In genomic region chr17:32991965-32992698, GRCm38 (mm10) we compare ENCODE assay signal across 8 mouse cellular contexts. TPM values are rescaled to one million over a fixed set of nuclear protein-coding genes. Genes with fewer than 3 reads are reported as not detected.
A peak's percentile ranks its signal among the peaks of the same experiment; 100 is the strongest.
DNase-seq lines count a peak whose midpoint lies in the region; ATAC-seq and TF ChIP-seq lines count a peak whose summit lies in the region.

No protein-coding gene starts in this region.

- H3K9me3 ChIP-seq in embryonic facial prominence, embryonic 14.5 days (ENCODE audit: control insufficient read depth, low read length), result peaks cover 8% of the 10 kb centered on the region; the same call in 1 of the 2 replicates
- H3K9me3 ChIP-seq in intestine, embryonic 16.5 days (ENCODE audit: control insufficient read depth, low read length), result no peaks in the 10 kb centered on the region
- no peaks in the 10 kb centered on the region for H3K9me3 ChIP-seq in lung, postnatal 0 days (ENCODE audit: low read length)

- H3K36me3 ChIP-seq in embryonic facial prominence, embryonic 14.5 days (ENCODE audit: control insufficient read depth, insufficient read depth, low read length), result peaks cover 29% of the 10 kb centered on the region
- peaks cover 2% of the 10 kb centered on the region; the same call in 1 of the 2 replicates for H3K36me3 ChIP-seq in intestine, embryonic 16.5 days (ENCODE audit: control insufficient read depth, insufficient read depth, low read length)
- H3K36me3 ChIP-seq in lung, postnatal 0 days (ENCODE audit: insufficient read depth, low read length), result no peaks in the 10 kb centered on the region

- peak overlapping the region; percentile 67 for H3K9ac ChIP-seq in embryonic facial prominence, embryonic 14.5 days (ENCODE audit: low read depth, low read length)
- H3K9ac ChIP-seq in intestine, embryonic 16.5 days (ENCODE audit: low read depth, low read length), result peak overlapping the region; percentile 81; the same call in 1 of the 2 replicates
- H3K9ac ChIP-seq in lung, postnatal 0 days (replicated peaks; ENCODE audit: low read depth), result peak overlapping the region; percentile 55; the same call in 1 of the 2 replicates

- no peaks in the 10 kb centered on the region for H3K27me3 ChIP-seq in embryonic facial prominence, embryonic 14.5 days (replicated peaks; ENCODE audit: control insufficient read depth, insufficient read depth, low read length)
- no peaks in the 10 kb centered on the region for H3K27me3 ChIP-seq in intestine, embryonic 16.5 days (replicated peaks; ENCODE audit: control insufficient read depth, insufficient read depth, low read length)
- no peaks in the 10 kb centered on the region for H3K27me3 ChIP-seq in lung, postnatal 0 days (replicated peaks; ENCODE audit: insufficient read depth, low read length)

- 69% methylated on average over 12 of the region's 12 CpGs for WGBS in embryonic facial prominence, embryonic 14.5 days
- WGBS in intestine, embryonic 16.5 days, result 66% methylated on average over 12 of the region's 12 CpGs
- WGBS in lung, postnatal 0 days, result 63% methylated on average over 12 of the region's 12 CpGs

- peak overlapping the region; percentile 55; the same call in 1 of the 2 replicates for H3K27ac ChIP-seq in embryonic facial prominence, embryonic 14.5 days (replicated peaks; ENCODE audit: low read depth, low read length)
- H3K27ac ChIP-seq in intestine, embryonic 16.5 days (ENCODE audit: low read length), result no peak overlapping the region
- no peak overlapping the region for H3K27ac ChIP-seq in lung, postnatal 0 days (ENCODE audit: low read length)

- H3K4me3 ChIP-seq in embryonic facial prominence, embryonic 14.5 days (ENCODE audit: low read depth, low read length), result peak overlapping the region; percentile 57
- peak overlapping the region; percentile 88 for H3K4me3 ChIP-seq in intestine, embryonic 16.5 days (ENCODE audit: low read length)
- peak overlapping the region; percentile 61 for H3K4me3 ChIP-seq in lung, postnatal 0 days (ENCODE audit: low read depth, low read length)

- peak; percentile 18 for DNase-seq in cerebellum, adult 9-11 months
- DNase-seq in cerebellum, postnatal 36 days, result no peak
- DNase-seq in CD4-positive helper T cell, adult 2 months (ENCODE audit: low read depth, low spot score), result peak; percentile 57
- DNase-seq in embryonic facial prominence, embryonic 14.5 days (ENCODE audit: low spot score), result peak; percentile 53
- DNase-seq in lung, postnatal 0 days (ENCODE audit: low spot score), result peak; percentile 32
- peak; percentile 33 for DNase-seq in thymus, postnatal 0 days (ENCODE audit: low spot score)

- peaks cover 11% of the 10 kb centered on the region; the same call in 1 of the 2 replicates for H3K4me1 ChIP-seq in embryonic facial prominence, embryonic 14.5 days (ENCODE audit: control insufficient read depth, insufficient read depth, low read length)
- peaks cover 7% of the 10 kb centered on the region; the same call in 1 of the 2 replicates for H3K4me1 ChIP-seq in intestine, embryonic 16.5 days (ENCODE audit: control insufficient read depth, insufficient read depth, low read length)
- H3K4me1 ChIP-seq in lung, postnatal 0 days (ENCODE audit: insufficient read depth, low read depth, low read length), result 0 out of 2 replicates have a peak, but pooled peaks cover 6% of the 10 kb centered on the region

- TF ChIP-seq EP300 in lung, postnatal 0 days (IDR thresholded peaks at IDR 0.05), result no peak

- peak overlapping the region; percentile 74 for H3K4me2 ChIP-seq in embryonic facial prominence, embryonic 14.5 days (ENCODE audit: low read depth, low read length)
- peak overlapping the region; percentile 83 for H3K4me2 ChIP-seq in intestine, embryonic 16.5 days (ENCODE audit: low read depth, low read length)
- peak overlapping the region; percentile 57 for H3K4me2 ChIP-seq in lung, postnatal 0 days (replicated peaks; ENCODE audit: low read depth, low read length)

- peak; percentile 48 for TF ChIP-seq CTCF in lung, postnatal 0 days (IDR thresholded peaks at IDR 0.05)

- no peak for ATAC-seq in embryonic facial prominence, embryonic 14.5 days (ENCODE audit: low read depth)
- no peak for ATAC-seq in intestine, embryonic 16.5 days
- ATAC-seq in lung, postnatal 0 days, result no peak
- no peak for ATAC-seq in megakaryocyte-erythroid progenitor cell, adult 5-6 weeks (replicated peaks; ENCODE audit: low FRiP score, low TSS enrichment, poor library complexity, severe bottlenecking)

RNA-seq across cellular contexts. Expression of gene Zfp952, which starts 0.8 kb away (rescaled TPM):
- polyA plus RNA-seq in embryonic facial prominence, embryonic 14.5 days (2014; fragmentation: Nextera tagmentation; extraction: Ambion mirVana), result 9.4 and 10.7 TPM in 2 replicates
- 8.2 TPM in 2 replicates for polyA plus RNA-seq in intestine, embryonic 16.5 days (2015; fragmentation: Nextera tagmentation; extraction: Ambion mirVana)
- 7.3 and 8.4 TPM in 2 replicates for polyA plus RNA-seq in lung, postnatal 0 days (2015; fragmentation: Nextera tagmentation; extraction: Ambion mirVana)
- polyA plus RNA-seq in thymus, postnatal 0 days (2015; fragmentation: Nextera tagmentation; extraction: Ambion mirVana), result 10.6 and 11.0 TPM in 2 replicates
- 7.5 and 8.5 TPM in 2 replicates for total RNA-seq in megakaryocyte-erythroid progenitor cell, adult 5-6 weeks (2014; fragmentation: Nextera tagmentation)
- total RNA-seq in megakaryocyte-erythroid progenitor cell, adult 5-6 weeks (2017), result 4.1 and 8.3 TPM in 2 replicates

RNA-seq across cellular contexts. Expression of gene Zfp472, which starts 26.5 kb away (rescaled TPM):
- 9.0 and 11.3 TPM in 2 replicates for polyA plus RNA-seq in embryonic facial prominence, embryonic 14.5 days (2014; fragmentation: Nextera tagmentation; extraction: Ambion mirVana)
- 9.6 and 11.5 TPM in 2 replicates for polyA plus RNA-seq in intestine, embryonic 16.5 days (2015; fragmentation: Nextera tagmentation; extraction: Ambion mirVana)
- 7.6 and 7.8 TPM in 2 replicates for polyA plus RNA-seq in lung, postnatal 0 days (2015; fragmentation: Nextera tagmentation; extraction: Ambion mirVana)
- polyA plus RNA-seq in thymus, postnatal 0 days (2015; fragmentation: Nextera tagmentation; extraction: Ambion mirVana), result 19.5 and 20.6 TPM in 2 replicates
- 13.4 and 16.8 TPM in 2 replicates for total RNA-seq in megakaryocyte-erythroid progenitor cell, adult 5-6 weeks (2014; fragmentation: Nextera tagmentation)
- total RNA-seq in megakaryocyte-erythroid progenitor cell, adult 5-6 weeks (2017), result 16.5 and 20.0 TPM in 2 replicates

RNA-seq across cellular contexts. Expression of gene Zfp763, which starts 41.1 kb away (rescaled TPM):
- polyA plus RNA-seq in embryonic facial prominence, embryonic 14.5 days (2014; fragmentation: Nextera tagmentation; extraction: Ambion mirVana), result 8.6 and 12.8 TPM in 2 replicates
- polyA plus RNA-seq in intestine, embryonic 16.5 days (2015; fragmentation: Nextera tagmentation; extraction: Ambion mirVana), result 8.4 and 8.9 TPM in 2 replicates
- 6.9 and 7.6 TPM in 2 replicates for polyA plus RNA-seq in lung, postnatal 0 days (2015; fragmentation: Nextera tagmentation; extraction: Ambion mirVana)
- 7.8 and 8.1 TPM in 2 replicates for polyA plus RNA-seq in thymus, postnatal 0 days (2015; fragmentation: Nextera tagmentation; extraction: Ambion mirVana)
- total RNA-seq in megakaryocyte-erythroid progenitor cell, adult 5-6 weeks (2014; fragmentation: Nextera tagmentation), result 6.6 and 12.2 TPM in 2 replicates
- 8.0 and 14.3 TPM in 2 replicates for total RNA-seq in megakaryocyte-erythroid progenitor cell, adult 5-6 weeks (2017)

RNA-seq across cellular contexts. Expression of gene Cyp4f13, which starts 44.9 kb away (rescaled TPM):
- polyA plus RNA-seq in embryonic facial prominence, embryonic 14.5 days (2014; fragmentation: Nextera tagmentation; extraction: Ambion mirVana), result 11.6 and 12.8 TPM in 2 replicates
- 30.5 and 36.7 TPM in 2 replicates for polyA plus RNA-seq in intestine, embryonic 16.5 days (2015; fragmentation: Nextera tagmentation; extraction: Ambion mirVana)
- polyA plus RNA-seq in lung, postnatal 0 days (2015; fragmentation: Nextera tagmentation; extraction: Ambion mirVana), result 20.8 and 22.0 TPM in 2 replicates
- 11.1 and 14.0 TPM in 2 replicates for polyA plus RNA-seq in thymus, postnatal 0 days (2015; fragmentation: Nextera tagmentation; extraction: Ambion mirVana)
- total RNA-seq in megakaryocyte-erythroid progenitor cell, adult 5-6 weeks (2014; fragmentation: Nextera tagmentation), result 14.4 and 19.2 TPM in 2 replicates
- 2.8 and 5.4 TPM in 2 replicates for total RNA-seq in megakaryocyte-erythroid progenitor cell, adult 5-6 weeks (2017)

Comparison
In these comparisons a context has a peak if more than half of its experiments do, and no peak if none do; other contexts are left out.
1. DNase-seq: peak in cerebellum, adult 9-11 months (single experiment), CD4-positive helper T cell, adult 2 months (single experiment), embryonic facial prominence, embryonic 14.5 days (single experiment), lung, postnatal 0 days (single experiment) and thymus, postnatal 0 days (single experiment); none in cerebellum, postnatal 36 days (0 of 2).
2. Peak in every context shown above with its lines, with median percentiles within 50 percentile points of each other: H3K4me2 ChIP-seq, H3K4me3 ChIP-seq and H3K9ac ChIP-seq.